Mouse (Mus musculus) R1 (cell line): ENCODE data around the gene Gcsh.

Experiments
- DNase-seq: peaks from one replicate; pipeline ENCODE4 v3.0.0-alpha.2; 2018; ENCODE audit warnings: low read depth, low spot score

Gcsh gene

DNA sequence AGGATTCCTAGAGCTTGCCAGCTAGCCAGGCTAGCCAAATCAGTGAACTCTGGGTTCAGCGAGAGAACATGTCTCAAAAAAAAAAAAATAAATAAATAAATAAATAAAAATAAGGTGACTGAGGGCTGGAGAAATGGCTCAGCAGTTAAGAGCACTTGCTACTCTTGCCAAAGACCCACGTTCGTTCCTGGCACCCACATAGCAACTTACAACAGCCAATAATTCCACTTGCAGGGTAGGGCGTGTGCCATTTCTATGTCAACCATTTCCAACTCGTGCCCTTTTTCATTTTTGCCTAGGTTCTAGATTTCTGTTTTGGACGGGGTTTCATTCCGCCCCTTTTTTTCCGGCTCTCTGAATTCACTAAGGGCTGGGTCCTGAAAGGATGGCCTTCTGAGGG, 15.3 kb downstream of the Gcsh start:
- DNase-seq = no peak

DNA sequence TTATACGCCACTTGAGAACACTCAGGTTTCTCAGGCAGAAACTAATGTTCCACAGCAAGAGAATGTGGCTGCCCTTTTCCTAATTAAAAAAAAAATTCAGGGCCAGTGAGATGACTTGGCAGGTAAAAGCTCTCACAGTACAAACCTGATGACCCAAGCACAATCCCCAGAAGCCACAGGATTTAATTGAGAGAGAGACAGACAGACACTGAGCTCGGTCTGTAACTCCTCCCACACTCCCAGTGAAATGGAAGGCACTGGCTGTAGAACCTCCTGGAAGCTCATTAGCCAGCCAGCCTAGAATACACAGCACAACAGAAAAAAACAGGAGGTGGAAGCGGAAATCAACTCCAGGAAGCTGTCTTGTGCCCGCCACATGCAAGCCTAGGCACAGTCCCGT, 17.7 kb downstream of the Gcsh start:
- peak; percentile 66 for DNase-seq

- DNase-seq = peak; percentile 84
These were observed 18.3 kb downstream of the Gcsh start for GRCm38 (mm10) chr8:116975066-116975465.

DNA sequence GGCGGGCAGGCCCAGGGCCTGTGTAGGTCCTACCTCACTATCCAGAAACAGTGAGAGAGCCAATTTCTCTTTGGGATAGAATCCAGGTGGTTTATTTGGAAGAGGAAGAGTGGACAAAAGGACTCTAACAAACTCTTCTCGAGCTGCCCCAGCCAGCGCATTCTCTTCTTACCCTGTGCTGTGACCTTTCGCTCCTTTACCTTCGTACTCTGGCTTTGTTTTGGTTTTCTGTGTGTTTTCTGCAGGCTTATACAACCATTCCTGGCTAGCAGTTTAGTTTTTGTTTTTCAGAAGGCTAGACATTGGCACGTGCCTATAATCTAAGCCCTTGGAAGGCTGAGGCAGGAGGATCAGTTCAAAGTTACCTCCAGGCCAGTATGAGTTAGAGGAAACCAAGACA, 23.8 kb downstream of the Gcsh start:
- no peak for DNase-seq

DNA sequence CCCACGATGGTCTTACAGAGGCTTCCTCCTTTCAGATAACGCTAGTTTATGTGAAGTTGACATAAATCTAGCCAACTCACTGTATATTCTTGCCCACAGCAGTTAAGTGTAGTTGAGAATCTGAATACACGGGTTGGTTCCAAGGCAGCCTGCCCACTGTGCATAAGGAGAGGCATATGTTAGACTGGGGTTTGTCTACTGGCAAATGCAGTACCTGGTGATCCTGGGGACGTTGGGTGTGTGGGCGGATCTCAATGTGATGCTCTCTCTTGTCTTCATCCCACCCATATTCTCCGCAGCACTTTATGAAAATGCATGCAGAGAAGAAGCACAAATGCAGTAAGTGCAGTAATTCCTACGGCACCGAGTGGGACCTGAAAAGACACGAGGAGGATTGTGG, 38.9 kb downstream of the Gcsh start:
- no peak for DNase-seq

DNA sequence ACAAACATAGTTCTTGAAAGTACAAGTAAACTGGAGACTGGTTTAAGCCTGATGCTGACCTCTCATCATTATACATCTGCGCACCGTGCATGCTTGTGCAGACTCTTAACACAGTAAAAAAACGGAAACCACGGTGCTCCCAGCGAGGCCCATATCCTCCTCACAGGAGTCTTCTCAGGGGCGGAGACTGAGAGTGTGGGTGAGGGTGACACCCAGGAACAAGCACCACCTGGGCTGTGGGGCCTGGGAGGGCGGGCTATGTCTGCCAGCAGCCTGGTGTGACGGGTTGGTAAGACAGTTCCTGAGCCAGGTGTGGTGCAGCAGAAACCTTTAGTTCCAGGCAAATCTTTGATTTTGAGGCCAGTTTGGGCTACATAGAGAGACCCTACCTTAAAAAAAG, 40.9 kb downstream of the Gcsh start:
- no peak for DNase-seq

GRCm38 (mm10) chr8:116951778-116952177, 41.6 kb downstream of the Gcsh start:
- no peak for DNase-seq

- peak; percentile 67 for DNase-seq
These were observed 42.0 kb downstream of the Gcsh start for GRCm38 (mm10) chr8:116951369-116951768.

GRCm38 (mm10) chr8:116947589-116947988, 45.7 kb downstream of the Gcsh start:
- peak; percentile 40 for DNase-seq

DNA sequence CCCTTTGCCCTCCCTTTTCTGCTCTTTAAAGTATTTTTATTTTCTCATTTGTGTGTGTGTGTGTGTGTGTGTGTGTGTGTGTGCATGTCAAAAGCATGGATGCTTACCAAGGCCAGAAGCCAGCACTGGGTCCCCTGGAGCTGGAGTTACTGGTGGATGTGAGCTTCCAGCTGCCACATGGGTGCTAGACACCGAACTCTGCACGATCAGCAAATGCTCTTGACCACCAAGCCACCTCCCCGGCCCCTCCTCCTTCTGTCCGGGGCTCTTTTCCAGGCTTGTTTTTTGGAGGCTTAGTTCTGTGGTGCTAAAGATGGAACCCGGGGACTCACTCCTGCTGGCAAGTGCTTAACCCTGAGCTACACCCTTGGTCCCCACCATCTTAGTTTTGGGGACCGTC, 46.5 kb downstream of the Gcsh start:
- peak; percentile 44 for DNase-seq

DNA sequence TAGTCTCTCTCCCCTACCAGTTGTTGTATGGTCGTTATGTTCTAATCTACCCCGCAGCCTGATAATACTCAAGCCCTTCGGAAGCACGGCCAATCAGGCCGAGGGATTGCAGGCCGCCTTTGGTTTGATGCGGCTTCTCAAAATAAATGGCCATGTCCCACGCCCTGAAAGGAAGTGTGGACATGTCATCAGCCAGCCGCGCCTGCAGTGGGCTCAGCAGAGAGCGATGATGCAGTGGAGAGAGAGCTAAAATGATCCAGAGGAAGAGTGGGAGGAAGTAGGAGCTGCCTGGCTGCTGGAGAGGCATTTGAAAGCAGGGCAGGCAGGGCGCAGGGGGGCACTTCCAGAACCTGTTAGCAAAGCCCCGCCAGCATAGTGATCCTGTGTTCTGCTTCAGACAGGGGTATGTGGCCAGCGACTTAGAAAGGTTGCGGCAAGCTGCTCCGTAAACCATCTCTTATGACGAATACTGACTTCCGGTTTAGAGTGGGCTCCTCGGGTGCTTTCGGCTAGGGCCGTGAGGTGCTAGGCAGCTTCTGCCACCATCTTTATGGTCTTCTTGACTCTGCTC, 47.0 kb downstream of the Gcsh start:
- no peak for DNase-seq

DNA sequence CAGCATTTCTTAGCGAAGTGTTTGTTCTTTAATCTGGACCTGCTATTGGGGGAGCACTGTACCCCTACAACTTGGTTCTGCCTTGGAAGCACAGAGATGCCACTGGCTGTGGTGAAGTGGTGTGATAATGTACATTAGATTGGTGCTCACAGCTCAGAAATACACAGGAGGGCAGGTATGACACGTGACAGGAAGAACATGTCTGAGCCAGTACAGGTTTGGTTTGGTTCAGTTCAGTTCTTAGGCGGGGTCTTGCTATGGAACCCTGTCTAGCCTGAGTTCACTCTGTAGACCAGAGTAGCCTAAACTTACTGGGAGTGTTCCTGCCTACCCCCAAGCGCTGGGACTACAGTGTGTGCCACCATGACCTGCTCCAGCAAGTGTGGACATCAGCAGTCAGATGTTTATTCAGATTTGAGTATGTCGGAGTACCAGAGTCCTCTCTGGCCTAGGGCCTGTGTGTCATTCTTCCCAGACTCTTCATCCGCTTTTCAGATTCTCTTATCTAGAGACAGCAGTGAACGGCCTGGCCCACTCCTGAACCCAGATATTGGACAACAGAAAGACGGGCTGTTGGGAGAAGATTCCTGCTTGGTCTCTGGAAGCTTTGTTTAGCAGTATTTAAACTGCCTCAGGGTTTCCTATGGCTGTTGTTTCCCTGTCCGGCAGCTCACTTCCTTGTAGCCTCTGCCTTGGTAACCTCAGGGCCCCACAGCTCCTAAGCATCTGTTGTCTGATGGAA, 48.0 kb downstream of the Gcsh start:
- no peak for DNase-seq

DNA sequence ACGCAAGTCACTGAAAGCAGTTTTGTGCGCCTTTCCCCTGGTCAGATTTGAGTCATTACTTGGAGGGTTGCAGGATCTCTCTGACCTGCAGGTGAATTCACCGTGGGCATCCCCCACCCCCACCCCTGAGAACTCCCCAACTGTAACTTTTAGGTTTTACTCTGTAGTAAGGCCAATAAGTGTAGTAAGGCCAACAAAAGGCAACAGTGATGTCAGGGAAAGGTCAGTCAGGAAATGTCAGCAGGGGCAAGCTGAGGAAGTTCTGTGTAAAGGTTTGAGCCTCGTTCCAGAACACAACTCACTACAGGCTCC, 49.0 kb downstream of the Gcsh start:
- DNase-seq = no peak

GRCm38 (mm10) chr8:116943555-116944384, 49.6 kb downstream of the Gcsh start:
- peak; percentile 67 for DNase-seq

GRCm38 (mm10) chr8:116943161-116943554, 50.2 kb downstream of the Gcsh start, which contains the start of gene Atmin:
Gene Atmin, plus strand, starts transcription at chr8:116943393.
- peak; percentile 87 for DNase-seq

GRCm38 (mm10) chr8:116942284-116943058, 50.9 kb downstream of the Gcsh start:
- peak; percentile 46 for DNase-seq

DNA sequence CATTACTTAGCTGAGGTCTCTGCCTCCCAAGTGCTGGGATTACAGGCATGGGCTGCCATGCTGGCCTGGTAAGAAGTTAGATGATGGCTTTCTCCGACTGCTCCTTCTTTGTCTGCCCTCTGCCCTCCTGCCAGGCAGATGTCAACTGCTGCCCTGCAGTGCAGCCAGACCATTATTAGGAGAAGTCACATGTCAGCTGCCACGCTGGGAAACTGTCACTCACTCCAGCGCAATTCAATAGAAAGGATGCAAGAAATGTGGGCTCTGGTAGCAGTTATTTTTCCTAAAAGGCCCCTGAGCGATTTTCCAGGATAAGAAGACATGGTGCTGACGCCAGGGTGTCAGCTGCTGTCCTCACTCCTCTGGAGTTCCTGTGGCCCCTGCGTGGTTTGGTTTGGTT, 57.8 kb downstream of the Gcsh start:
- no peak for DNase-seq

DNA sequence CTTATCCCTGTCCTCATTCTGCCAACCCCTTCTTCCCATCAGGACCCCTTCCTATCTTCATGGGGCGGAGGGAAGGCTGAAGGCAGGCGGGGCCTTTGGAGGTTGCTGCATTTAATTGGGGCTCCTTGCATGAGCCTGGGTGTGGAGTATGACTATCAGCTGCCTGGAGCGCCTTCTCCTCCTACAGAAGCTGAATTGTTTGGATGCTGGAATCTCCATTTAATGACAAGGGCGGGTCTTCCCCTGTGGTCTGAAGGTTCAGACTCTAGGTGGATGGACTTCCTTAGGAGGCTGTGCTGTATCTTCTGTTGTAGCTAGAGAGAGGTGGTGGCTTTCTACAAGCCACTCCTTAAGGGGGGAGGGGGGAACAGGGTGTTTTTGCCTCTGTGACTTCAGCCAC, 58.4 kb downstream of the Gcsh start:
- DNase-seq = peak; percentile 93
